Mouse (Mus musculus) retina, adult 2 months (tissue): ENCODE measurements around the gene Cdh12.
"Not testable (repeated sequence)": the region's sequence is repeated elsewhere in the genome, so short reads cannot be mapped to it uniquely, and the experiment has no call there.

Source experiments
- DNase-seq: peaks from one replicate; pipeline ENCODE4 v3.0.0-alpha.2; 2012; ENCODE audit warnings: low read depth, low spot score

Gene Cdh12

DNA sequence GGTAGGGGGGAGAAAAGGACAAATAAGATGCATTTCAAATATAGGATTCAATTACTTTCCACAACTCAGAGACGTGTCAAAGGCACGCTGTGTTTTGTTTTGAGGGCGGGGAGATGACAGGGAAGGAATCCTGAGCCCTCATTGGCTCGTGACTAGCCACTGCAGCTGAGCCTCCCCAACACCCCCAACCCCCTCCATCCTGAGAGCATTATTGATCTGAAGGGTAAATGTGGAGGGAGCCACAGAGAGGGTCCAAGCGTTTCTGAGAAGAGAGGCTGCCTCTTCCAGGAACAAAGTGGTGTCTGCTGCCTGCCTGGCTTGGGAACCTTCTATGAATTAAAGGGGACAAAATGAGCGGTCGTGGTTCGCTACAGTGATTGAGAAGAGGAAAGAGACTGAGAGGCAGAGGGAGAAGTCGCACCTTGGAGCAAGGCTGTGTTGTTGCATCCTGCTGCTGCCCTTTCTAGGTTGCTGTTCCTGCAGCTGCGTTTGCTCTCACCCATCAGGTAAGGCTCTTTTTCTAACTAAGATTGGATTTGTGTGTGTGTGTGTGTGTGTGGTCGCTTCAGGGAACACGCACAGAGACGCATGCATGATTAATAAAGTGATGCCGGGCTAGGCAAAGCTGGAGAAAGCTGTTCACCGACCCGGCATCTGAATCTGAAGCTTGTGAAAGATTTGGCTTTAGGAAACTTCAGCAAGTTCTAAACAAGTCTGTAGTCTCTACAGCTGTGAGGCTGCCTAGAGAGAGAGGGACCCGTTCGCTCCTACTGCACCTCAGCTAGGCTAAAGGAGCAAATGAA, at the start of gene Cdh12:
Cdh12 (plus strand) TSS at position 405 of the 803 bp plus-strand sequence.
- no peak for DNase-seq

GRCm38 (mm10) chr15:20403596-20403995, 45.5 kb upstream of the Cdh12 start:
- DNase-seq = peak; percentile 2

- DNase-seq = no peak
Measured at GRCm38 (mm10) chr15:20413397-20413796, 35.7 kb upstream of the Cdh12 start.

GRCm38 (mm10) chr15:20436356-20436755, 12.7 kb upstream of the Cdh12 start:
- no peak for DNase-seq

- no peak for DNase-seq
Measured at GRCm38 (mm10) chr15:20450558-20450957, 1.5 kb downstream of the Cdh12 start.

DNA sequence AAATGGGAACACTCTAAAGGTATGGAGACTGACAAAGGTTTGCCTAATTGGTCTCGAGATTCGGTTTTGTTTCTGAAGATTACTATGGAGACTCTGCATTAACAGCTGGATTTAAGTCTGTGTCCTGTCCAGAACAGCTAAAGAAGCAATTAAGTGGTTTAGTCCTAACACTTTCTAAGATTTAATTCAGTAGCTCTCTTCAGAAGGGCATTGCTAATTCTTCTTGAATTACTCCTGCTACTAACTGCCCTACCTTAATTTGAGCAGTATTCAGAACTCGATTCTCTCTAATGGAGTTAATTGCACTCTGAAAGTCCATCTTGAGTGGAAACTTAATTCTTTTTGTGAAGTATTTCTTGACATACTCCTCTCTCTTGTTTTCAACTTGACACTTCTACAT, 9.4 kb downstream of the Cdh12 start:
- DNase-seq = no peak

DNA sequence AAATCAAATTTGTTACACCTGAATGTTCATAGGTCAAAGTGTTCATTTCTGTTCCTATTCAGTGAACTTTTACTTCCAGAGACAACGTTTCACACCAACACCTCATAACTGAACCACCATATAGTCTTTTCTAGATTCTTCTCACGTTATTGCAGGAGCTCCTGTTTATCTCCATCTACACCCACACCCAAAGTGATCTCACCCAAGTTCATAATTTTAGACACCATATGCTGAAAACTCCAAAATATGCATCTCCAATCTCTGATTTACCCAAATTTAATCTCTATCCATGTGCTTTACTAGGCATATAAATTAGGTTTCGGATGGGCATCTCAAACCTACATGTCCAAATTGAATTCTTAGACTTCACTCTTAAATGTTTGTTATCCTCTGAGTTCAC, 13.4 kb downstream of the Cdh12 start:
- DNase-seq = no peak

GRCm38 (mm10) chr15:20463601-20464000, 14.5 kb downstream of the Cdh12 start:
- no peak for DNase-seq

DNA sequence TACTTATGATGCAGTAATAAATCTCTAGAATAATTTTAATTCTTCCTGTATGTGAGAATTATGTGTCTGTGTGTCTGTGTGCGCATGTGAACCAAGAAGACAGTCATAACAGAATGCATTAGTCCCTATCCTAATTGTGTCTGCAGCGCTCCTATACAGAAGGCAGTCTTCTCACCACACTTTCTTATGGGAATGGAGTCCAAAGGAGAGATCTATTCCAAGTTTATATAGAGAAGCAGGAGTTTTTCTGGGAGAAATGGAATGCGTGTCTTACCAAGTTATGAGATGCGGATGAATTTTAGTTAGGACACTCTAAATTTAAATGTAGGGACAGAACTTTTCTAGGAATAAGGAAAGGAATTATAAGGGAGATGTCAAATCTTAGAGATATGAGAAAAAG, 101.9 kb downstream of the Cdh12 start:
- DNase-seq = no peak

GRCm38 (mm10) chr15:20571012-20571411, 121.9 kb downstream of the Cdh12 start:
- DNase-seq = no peak

DNA sequence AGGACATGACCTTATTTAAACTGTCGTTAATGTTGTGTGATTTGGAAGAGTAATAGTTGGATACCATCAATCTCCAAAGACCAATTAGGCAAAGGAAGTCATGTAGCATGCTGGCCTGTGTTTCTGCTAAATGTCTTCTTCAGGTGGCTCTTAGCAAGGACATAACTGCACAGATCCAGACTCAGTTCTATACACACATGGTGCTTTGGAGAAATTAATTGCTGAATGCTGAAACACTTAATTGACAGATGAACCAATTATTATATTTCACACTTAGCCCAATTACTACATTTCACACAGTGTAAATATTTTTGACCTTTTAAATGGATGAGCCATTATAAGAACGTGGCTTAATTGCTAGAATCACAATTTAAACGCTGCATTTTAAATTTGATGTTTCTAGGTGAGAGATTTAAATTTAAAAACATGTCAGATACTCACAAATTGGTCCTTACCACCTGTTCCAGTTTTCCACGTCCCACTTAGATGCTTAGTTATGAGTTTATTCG, 133.6 kb downstream of the Cdh12 start:
- no peak for DNase-seq

- DNase-seq = no peak
Measured at GRCm38 (mm10) chr15:20591599-20591998, 142.5 kb downstream of the Cdh12 start.

DNA sequence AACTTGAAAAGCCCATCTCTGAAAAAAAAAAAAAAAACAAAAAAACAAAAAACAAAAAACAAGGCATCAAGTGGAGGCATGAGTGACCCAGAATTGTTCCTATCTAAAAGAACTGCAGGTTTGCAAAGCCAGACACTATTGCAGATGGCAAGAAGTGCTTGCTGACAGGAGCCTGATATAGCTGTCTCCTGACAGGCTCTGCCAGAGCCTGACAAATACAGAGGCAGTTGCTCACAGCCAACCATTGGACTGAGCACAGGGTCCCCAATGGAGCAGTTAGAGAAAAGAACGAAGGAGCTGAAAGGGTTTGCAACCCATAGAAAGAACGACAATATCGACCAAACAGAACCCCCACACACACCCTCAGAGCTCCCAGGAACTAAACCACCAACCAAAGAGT, 156.7 kb downstream of the Cdh12 start:
- DNase-seq = not testable (repeated sequence)

GRCm38 (mm10) chr15:20634593-20634992, 185.5 kb downstream of the Cdh12 start:
- no peak for DNase-seq

DNA sequence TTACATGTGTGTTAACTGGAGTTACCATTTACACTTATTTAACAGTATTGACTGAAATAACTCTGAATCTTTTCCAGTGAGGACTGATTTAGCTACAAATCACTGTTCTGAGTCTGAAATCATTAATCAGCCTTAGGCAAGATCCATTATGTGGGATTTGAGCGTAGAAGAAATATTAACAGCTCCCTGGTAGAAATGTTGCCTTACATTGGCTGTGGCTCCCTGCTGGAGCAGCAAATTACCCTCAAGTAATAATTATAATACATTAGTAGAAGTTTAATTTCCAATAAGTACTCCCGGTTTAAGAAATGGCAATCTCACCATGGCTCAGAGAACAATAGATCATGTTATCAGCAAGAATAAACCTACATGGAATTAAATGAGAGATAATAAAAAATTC, 190.1 kb downstream of the Cdh12 start:
- no peak for DNase-seq

- DNase-seq = no peak
Measured at GRCm38 (mm10) chr15:20642905-20643414, 193.9 kb downstream of the Cdh12 start.

DNA sequence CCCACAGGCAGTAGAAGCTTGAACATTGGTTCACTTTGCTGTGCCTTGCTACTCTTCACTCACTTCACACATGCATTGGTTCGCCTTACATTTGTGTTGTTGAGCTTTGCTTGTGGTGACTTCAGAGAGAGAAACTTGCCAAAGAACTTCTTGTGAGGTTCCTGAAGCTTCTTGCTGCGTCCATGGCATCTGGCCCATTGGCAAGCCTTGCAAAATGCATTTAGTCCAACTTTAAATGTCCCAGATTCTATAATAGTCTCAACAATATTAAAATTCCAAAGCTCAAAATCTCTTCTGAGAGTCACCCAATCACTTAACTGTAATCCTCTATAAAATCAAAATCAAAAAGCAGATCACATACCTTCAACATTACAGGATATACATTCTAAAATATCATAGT, 211.2 kb downstream of the Cdh12 start:
- DNase-seq = no peak

DNA sequence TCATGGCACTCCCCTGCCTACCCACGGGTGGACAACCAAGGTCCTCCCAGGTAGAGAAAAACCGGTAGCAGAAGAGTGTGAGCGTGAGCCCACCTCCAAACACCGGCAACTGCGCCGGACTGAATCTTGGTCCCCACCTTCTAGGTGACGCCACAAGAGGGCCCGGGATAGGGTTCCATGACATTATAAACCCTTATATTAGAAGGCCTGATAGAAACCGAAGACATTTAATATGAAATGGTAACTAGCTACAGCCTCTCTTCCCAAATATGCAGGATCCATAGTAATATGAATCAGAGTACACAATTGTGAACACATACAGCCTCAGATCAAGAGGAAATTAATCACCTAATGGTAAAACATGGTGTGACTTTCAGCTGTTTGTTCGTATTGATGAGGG, 217.6 kb downstream of the Cdh12 start, which contains the start of gene Acot10:
Acot10 (minus strand) TSS at position 101 of the 400 bp plus-strand sequence.
- no peak for DNase-seq

- DNase-seq = no peak
Measured at GRCm38 (mm10) chr15:20667350-20667749, 218.3 kb downstream of the Cdh12 start.

- no peak for DNase-seq
Measured at GRCm38 (mm10) chr15:20667989-20668388, 218.9 kb downstream of the Cdh12 start.

DNA sequence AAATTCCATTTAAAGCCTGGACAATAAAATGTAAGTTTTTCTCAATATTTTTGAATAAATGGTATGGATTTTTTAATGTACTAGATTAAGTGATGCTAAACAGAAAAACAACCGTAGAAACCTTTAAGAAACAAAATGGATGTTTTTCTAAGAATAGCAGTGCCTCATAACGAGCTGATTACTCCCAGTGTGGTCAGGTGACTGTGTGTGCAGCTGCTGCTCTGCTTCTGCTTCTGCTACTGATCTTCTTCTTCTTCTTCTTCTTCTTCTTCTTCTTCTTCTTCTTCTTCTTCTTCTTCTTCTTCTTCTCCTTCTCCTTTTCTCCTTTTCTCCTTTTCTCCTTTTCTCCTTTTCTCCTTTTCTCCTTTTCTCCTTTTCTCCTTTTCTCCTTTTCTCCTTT, 220.4 kb downstream of the Cdh12 start:
- DNase-seq = not testable (repeated sequence)

GRCm38 (mm10) chr15:20682719-20683118, 233.7 kb downstream of the Cdh12 start:
- DNase-seq = no peak

- DNase-seq = no peak
Measured at GRCm38 (mm10) chr15:20684200-20684599, 235.1 kb downstream of the Cdh12 start.
